Mouse (Mus musculus) small intestine, adult 2 months (tissue): ENCODE data around the gene Rnaseh2b. TPM values are rescaled to one million over a fixed set of nuclear protein-coding genes. Genes with fewer than 3 reads are reported as not detected.

Experiments
- H3K27ac ChIP-seq: fragments of 200-500 bp; 2 replicates; pipeline ENCODE4 v1.5.1; 2012; ENCODE audit warnings: low read depth, low read length, control low read depth, inconsistent platforms; ENCODE audit not compliant: insufficient read depth
- H3K27me3 ChIP-seq: fragments of 200-500 bp; 2 replicates; pipeline ENCODE4 v1.6.1; 2012; ENCODE audit warnings: mild to moderate bottlenecking, moderate library complexity, low read length, inconsistent platforms; ENCODE audit not compliant: control insufficient read depth, insufficient read depth
- H3K36me3 ChIP-seq: fragments of 200-500 bp; 2 replicates; pipeline ENCODE4 v1.6.1; 2012; ENCODE audit warnings: mild to moderate bottlenecking, low read length, control low read depth, inconsistent platforms; ENCODE audit not compliant: control insufficient read depth, insufficient read depth
- H3K4me1 ChIP-seq: fragments of 200-500 bp; 2 replicates; pipeline ENCODE4 v1.6.1; 2012; ENCODE audit warnings: low read length, inconsistent platforms, mixed read lengths; ENCODE audit not compliant: control insufficient read depth, insufficient read depth, insufficient read length
- H3K4me3 ChIP-seq: fragments of 200-500 bp; 2 replicates; pipeline ENCODE4 v1.5.1; 2012; ENCODE audit warnings: low read depth, mild to moderate bottlenecking, control low read depth, inconsistent platforms, low read length, moderate library complexity
- CTCF ChIP-seq: fragments of 200-500 bp; IDR thresholded peaks from 2 replicates; pipeline ENCODE4 v1.5.1; 2012; ENCODE audit warnings: low read depth, mild to moderate bottlenecking, control low read depth, inconsistent platforms, low read length, moderate library complexity, mixed read lengths; ENCODE audit not compliant: insufficient replicate concordance, insufficient read length; ENCODE audit errors: extremely low read depth
- POLR2A ChIP-seq: fragments of 200-500 bp; IDR thresholded peaks from 2 replicates; pipeline ENCODE4 v1.6.1; 2012; ENCODE audit warnings: low read depth, mild to moderate bottlenecking, control low read depth, inconsistent platforms, low read length, moderate library complexity
- WGBS: fragments of 180-500 bp; shearing (Covaris S2); methylation state at CpG from one replicate; pipeline ENCODE4 v1.1.7; 2018; 5-methylcytosine and 5-hydroxymethylcytosine counted together
- polyA plus RNA-seq: library from polyadenylated mRNA; depleted of rRNA; stranded (reverse); fragments of >200 nt; gene quantifications from 2 replicates; pipeline ENCODE4 v1.2.3, GENCODE M21; 2012

Gene Rnaseh2b
- polyA plus RNA-seq, 1 experiment: 0.65 TPM

GRCm38 (mm10) chr14:62328606-62329005, 36.2 kb downstream of the Rnaseh2b start:
- Histone ChIP-seq H3K4me1 (no peaks in the 10 kb centered on the region; the same call in 1 of the 2 replicates), H3K36me3 (no peaks in the 10 kb centered on the region), H3K27ac (no peak overlapping the region), H3K4me3 (no peak overlapping the region), H3K27me3 (no peaks in the 10 kb centered on the region)
- TF ChIP-seq CTCF (no peak), POLR2A (no peak)
- 33% methylated on average over 6 of the region's 6 CpGs for WGBS

GRCm38 (mm10) chr14:62329631-62330030, 37.2 kb downstream of the Rnaseh2b start:
- Histone ChIP-seq H3K27me3 (no peaks in the 10 kb centered on the region), H3K4me1 (no peaks in the 10 kb centered on the region; the same call in 1 of the 2 replicates), H3K4me3 (no peak overlapping the region), H3K36me3 (no peaks in the 10 kb centered on the region), H3K27ac (no peak overlapping the region)
- WGBS: 64% methylated on average over 3 of the region's 3 CpGs
- TF ChIP-seq POLR2A (no peak), CTCF (no peak)

GRCm38 (mm10) chr14:62331457-62331856, 39.1 kb downstream of the Rnaseh2b start:
- TF ChIP-seq POLR2A: no peak
- no peak for TF ChIP-seq CTCF
- peak overlapping the region; percentile 100 for H3K4me3 ChIP-seq
- no peaks in the 10 kb centered on the region for H3K36me3 ChIP-seq
- no peaks in the 10 kb centered on the region for H3K27me3 ChIP-seq
- H3K27ac ChIP-seq: no peak overlapping the region
- 11% methylated on average over 6 of the region's 6 CpGs for WGBS
- no peaks in the 10 kb centered on the region; the same call in 1 of the 2 replicates for H3K4me1 ChIP-seq

GRCm38 (mm10) chr14:62331866-62332619, 39.7 kb downstream of the Rnaseh2b start:
- no peak for TF ChIP-seq POLR2A
- TF ChIP-seq CTCF: no peak
- no peaks in the 10 kb centered on the region; the same call in 1 of the 2 replicates for H3K4me1 ChIP-seq
- H3K27ac ChIP-seq: peak overlapping the region; percentile 78
- WGBS: under 1% methylated on average over 62 of the region's 62 CpGs
- no peaks in the 10 kb centered on the region for H3K36me3 ChIP-seq
- H3K27me3 ChIP-seq: no peaks in the 10 kb centered on the region
- H3K4me3 ChIP-seq: peak overlapping the region; percentile 100

- 78% methylated on average over 9 of the region's 9 CpGs for WGBS
- Histone ChIP-seq H3K27ac (no peak overlapping the region), H3K27me3 (no peaks in the 10 kb centered on the region), H3K4me1 (no peaks in the 10 kb centered on the region; the same call in 1 of the 2 replicates), H3K36me3 (no peaks in the 10 kb centered on the region), H3K4me3 (no peak overlapping the region)
- no peak for TF ChIP-seq POLR2A
- no peak for TF ChIP-seq CTCF
Measured at GRCm38 (mm10) chr14:62333909-62334687, 41.7 kb downstream of the Rnaseh2b start.

- Histone ChIP-seq H3K4me1 (no peaks in the 10 kb centered on the region), H3K27ac (no peak overlapping the region), H3K27me3 (no peaks in the 10 kb centered on the region), H3K4me3 (no peak overlapping the region), H3K36me3 (no peaks in the 10 kb centered on the region)
- 76% methylated on average over 1 of the region's 1 CpGs for WGBS
- no peak for TF ChIP-seq CTCF
- no peak for TF ChIP-seq POLR2A
Measured at GRCm38 (mm10) chr14:62339196-62339595, 46.8 kb downstream of the Rnaseh2b start.

- Histone ChIP-seq H3K36me3 (no peaks in the 10 kb centered on the region), H3K27me3 (no peaks in the 10 kb centered on the region), H3K27ac (no peak overlapping the region), H3K4me1 (no peaks in the 10 kb centered on the region), H3K4me3 (no peak overlapping the region)
- 65% methylated on average over 8 of the region's 8 CpGs for WGBS
- TF ChIP-seq POLR2A: no peak
- no peak for TF ChIP-seq CTCF
Measured at GRCm38 (mm10) chr14:62341887-62342642, 49.7 kb downstream of the Rnaseh2b start.
